Mouse (Mus musculus) liver, adult 2 months (tissue): ENCODE measurements around the gene Tor2a.

Experiments used
- CTCF ChIP-seq: fragments of 200-500 bp; IDR thresholded peaks from 2 replicates; pipeline ENCODE4 v1.5.1; 2011; ENCODE audit warnings: low read depth, low read length, control low read depth
- POLR2A ChIP-seq: fragments of 200-500 bp; IDR thresholded peaks from 2 replicates; pipeline ENCODE4 v1.6.1; 2011; ENCODE audit warnings: low read length, control low read depth; ENCODE audit not compliant: insufficient read depth; ENCODE audit errors: extremely low read depth

- TF ChIP-seq POLR2A, result no peak
- no peak for TF ChIP-seq CTCF
Observed at GRCm38 (mm10) chr2:32779714-32780113, 22.7 kb downstream of the Tor2a start.
